Mouse (Mus musculus) layer of hippocampus, postnatal 25 days (tissue): Measurements from ENCODE around the gene Bcl7b. TPM values are rescaled to one million over a fixed set of nuclear protein-coding genes. Genes with fewer than 3 reads are reported as not detected.

Source experiments
- DNase-seq, 2 experiments: peaks; one replicate each; pipeline ENCODE4 v3.0.0; 2022; ENCODE audit warnings: mixed read lengths in 2 of 2, low spot score in 1 of 2; ENCODE audit errors: extremely low spot score in 1 of 2
- total RNA-seq, 2 experiments: library from RNA; stranded (reverse); gene quantifications; 2 replicates each; pipeline ENCODE4 v1.2.3; 2021

The Bcl7b gene
- total RNA-seq, 2 experiments from 2014 or later: 49.6 to 53.7 TPM

GRCm38 (mm10) chr5:135167469-135167868, 614 bp upstream of the Bcl7b start:
- no peak for DNase-seq

- no peak for DNase-seq
These were observed 1.4 kb downstream of the Bcl7b start for GRCm38 (mm10) chr5:135169479-135169878.

GRCm38 (mm10) chr5:135171688-135172220, 3.7 kb downstream of the Bcl7b start:
- no peak for DNase-seq

GRCm38 (mm10) chr5:135172986-135173385, 4.9 kb downstream of the Bcl7b start:
- no peak for DNase-seq

GRCm38 (mm10) chr5:135175086-135175485, 7.0 kb downstream of the Bcl7b start:
- no peak for DNase-seq

- no peak for DNase-seq
These were observed 10.4 kb downstream of the Bcl7b start for GRCm38 (mm10) chr5:135178523-135178922.

- DNase-seq: no peak
These were observed 10.9 kb downstream of the Bcl7b start for GRCm38 (mm10) chr5:135178996-135179395.

GRCm38 (mm10) chr5:135179616-135180015, 11.5 kb downstream of the Bcl7b start:
- DNase-seq: no peak

- no peak for DNase-seq
These were observed 12.7 kb downstream of the Bcl7b start for GRCm38 (mm10) chr5:135180796-135181195.

- no peak for DNase-seq
These were observed 13.7 kb downstream of the Bcl7b start for GRCm38 (mm10) chr5:135181776-135182175.

GRCm38 (mm10) chr5:135183131-135183861, 15.2 kb downstream of the Bcl7b start:
- no peak for DNase-seq

GRCm38 (mm10) chr5:135185016-135185415, 16.9 kb downstream of the Bcl7b start:
- no peak for DNase-seq

GRCm38 (mm10) chr5:135185596-135185995, 17.5 kb downstream of the Bcl7b start:
- DNase-seq: no peak

- DNase-seq: no peak
These were observed 18.1 kb downstream of the Bcl7b start for GRCm38 (mm10) chr5:135186231-135186620.

GRCm38 (mm10) chr5:135186621-135187348, 18.7 kb downstream of the Bcl7b start, which contains the start of gene Baz1b:
Gene Baz1b (plus strand): TSS chr5:135187264.
- peak; percentile 83 to 96 for DNase-seq

GRCm38 (mm10) chr5:135187349-135188213, 19.5 kb downstream of the Bcl7b start:
- peak in 1 of 2 experiments; percentile 33 for DNase-seq

- no peak for DNase-seq
These were observed 20.1 kb downstream of the Bcl7b start for GRCm38 (mm10) chr5:135188214-135188554.

GRCm38 (mm10) chr5:135189281-135190022, 21.4 kb downstream of the Bcl7b start:
- no peak for DNase-seq

GRCm38 (mm10) chr5:135191620-135192019, 23.5 kb downstream of the Bcl7b start:
- peak in 1 of 2 experiments; percentile 73 for DNase-seq

GRCm38 (mm10) chr5:135192431-135192830, 24.3 kb downstream of the Bcl7b start:
- DNase-seq: no peak
